Mouse (Mus musculus) heart, embryonic 14.5 days (tissue): ENCODE results near the gene Des. TPM values are rescaled to one million over a fixed set of nuclear protein-coding genes. Genes with fewer than 3 reads are reported as not detected.

ENCODE experiments used
- ATAC-seq: fragments of 200-750 bp; cut with Nextera tagmentation; 2 replicates; pipeline ENCODE4 v1.8.0; 2017; ENCODE audit warnings: low read depth, moderate TSS enrichment; ENCODE audit not compliant: insufficient number of reproducible peaks, insufficient read depth, low FRiP score
- H3K27ac ChIP-seq, 2 experiments: fragments of 200-500 bp in 1 of 2; fragments of 300-500 bp in 1 of 2; sonication (generic) in 1 of 2; replicated peaks in 1 of 2; 2 replicates each; pipeline ENCODE4 v1.5.1; 2012 to 2014; ENCODE audit warnings: low read depth in 2 of 2, low read length in 2 of 2, control low read depth in 1 of 2, mild to moderate bottlenecking in 1 of 2, mixed read lengths in 1 of 2; ENCODE audit not compliant: control insufficient read depth in 1 of 2, insufficient read depth in 1 of 2
- H3K27me3 ChIP-seq: fragments of 300-500 bp; sonication (generic); 2 replicates; pipeline ENCODE4 v1.6.1; 2014; ENCODE audit warnings: mild to moderate bottlenecking, low read length, control low read depth; ENCODE audit not compliant: control insufficient read depth, insufficient read depth
- H3K36me3 ChIP-seq: fragments of 300-500 bp; sonication (generic); 2 replicates; pipeline ENCODE4 v1.6.1; 2014; ENCODE audit warnings: mild to moderate bottlenecking, control low read depth, low read length, mixed read lengths; ENCODE audit not compliant: control insufficient read depth, insufficient read depth
- H3K4me1 ChIP-seq, 2 experiments: fragments of 200-500 bp in 1 of 2; fragments of 300-500 bp in 1 of 2; sonication (generic) in 1 of 2; 2 replicates each; pipeline ENCODE4 v1.6.1; 2012 to 2014; ENCODE audit warnings: low read length in 2 of 2, control low read depth in 1 of 2, mixed read lengths in 1 of 2; ENCODE audit not compliant: control insufficient read depth in 2 of 2, insufficient read depth in 2 of 2
- H3K4me2 ChIP-seq: fragments of 300-500 bp; sonication (generic); 2 replicates; pipeline ENCODE4 v1.6.1; 2014; ENCODE audit warnings: mild to moderate bottlenecking, low read length
- H3K4me3 ChIP-seq, 2 experiments: fragments of 200-500 bp in 1 of 2; fragments of 300-500 bp in 1 of 2; sonication (generic) in 1 of 2; 2 replicates each; pipeline ENCODE4 v1.5.1; 2012 to 2014; ENCODE audit warnings: low read length in 2 of 2, mild to moderate bottlenecking in 2 of 2, control low read depth in 1 of 2, low read depth in 1 of 2, moderate library complexity in 1 of 2; ENCODE audit not compliant: control insufficient read depth in 1 of 2, insufficient read depth in 1 of 2
- H3K9ac ChIP-seq: fragments of 300-500 bp; sonication (generic); 2 replicates; pipeline ENCODE4 v1.6.1; 2014; ENCODE audit warnings: mild to moderate bottlenecking, low read length
- H3K9me3 ChIP-seq: fragments of 300-500 bp; sonication (generic); 2 replicates; pipeline ENCODE4 v1.6.1; 2016; ENCODE audit warnings: low read length, control low read depth; ENCODE audit not compliant: control insufficient read depth
- WGBS: fragments of 180-500 bp; shearing (Covaris S2); extraction: QIAGEN DNeasy Blood & Tissue Kit; methylation state at CpG from one replicate; pipeline ENCODE4 v1.1.7; 2014; 5-methylcytosine and 5-hydroxymethylcytosine counted together
- polyA plus RNA-seq: library from polyadenylated mRNA; unstranded; fragments of >200 nt; fragmentation: Nextera tagmentation; extraction: Ambion mirVana; gene quantifications from 2 replicates; pipeline ENCODE4 v1.2.1, GENCODE M21; 2014

Gene Des
- polyA plus RNA-seq, 1 experiment from 2014 or later = 377 TPM

GRCm38 (mm10) chr1:75409950-75410349, 49.8 kb downstream of the Des start:
- Histone ChIP-seq H3K9me3 (no peaks in the 10 kb centered on the region), H3K9ac (no peak overlapping the region), H3K27me3 (no peaks in the 10 kb centered on the region), H3K4me1 (peaks cover 25 to 37% of the 10 kb centered on the region in 2 experiments), H3K27ac (no peak overlapping the region), H3K4me3 (no peak overlapping the region), H3K4me2 (no peak overlapping the region), H3K36me3 (peaks cover 89% of the 10 kb centered on the region)
- no peak for ATAC-seq
- WGBS = 83% methylated on average over 7 of the region's 7 CpGs

GRCm38 (mm10) chr1:75412196-75412595, 52.1 kb downstream of the Des start:
- H3K27me3 ChIP-seq = no peaks in the 10 kb centered on the region
- peaks cover 20 to 30% of the 10 kb centered on the region in 2 experiments for H3K4me1 ChIP-seq
- no peak for ATAC-seq
- H3K9me3 ChIP-seq = no peaks in the 10 kb centered on the region
- peaks cover 88% of the 10 kb centered on the region for H3K36me3 ChIP-seq
- H3K4me3 ChIP-seq = no peak overlapping the region
- no peak overlapping the region for H3K9ac ChIP-seq
- WGBS = 88% methylated on average over 3 of the region's 3 CpGs
- no peak overlapping the region for H3K27ac ChIP-seq
- no peak overlapping the region for H3K4me2 ChIP-seq

GRCm38 (mm10) chr1:75413749-75414148, 53.6 kb downstream of the Des start:
- no peak for ATAC-seq
- WGBS = 54% methylated on average over 3 of the region's 3 CpGs
- H3K4me2 ChIP-seq = no peak overlapping the region
- H3K27me3 ChIP-seq = no peaks in the 10 kb centered on the region
- H3K36me3 ChIP-seq = peaks cover 95% of the 10 kb centered on the region
- H3K9ac ChIP-seq = no peak overlapping the region
- H3K27ac ChIP-seq = peak overlapping the region in 1 of 2 experiments; percentile 44; a peak in 2 of 4 replicates
- H3K9me3 ChIP-seq = no peaks in the 10 kb centered on the region
- no peak overlapping the region for H3K4me3 ChIP-seq
- peaks cover 11 to 20% of the 10 kb centered on the region in 2 experiments; a peak in 3 of 4 replicates for H3K4me1 ChIP-seq

Other genes starting within 250 kb of the Des start
- gene Nhej1, start 235.1 kb upstream of the Des start, polyA plus RNA-seq = 7.6 and 7.8 TPM in 2 replicates
- 0.72 and 1.4 TPM in 2 replicates for gene Slc23a3, start 226.4 kb upstream of the Des start, polyA plus RNA-seq
- 34.3 and 34.7 TPM in 2 replicates for gene Cnppd1, start 217.6 kb upstream of the Des start, polyA plus RNA-seq
- 38.9 and 42.2 TPM in 2 replicates for gene Retreg2, start 217.6 kb upstream of the Des start, polyA plus RNA-seq
- 29.6 and 31.4 TPM in 2 replicates for gene Zfand2b, start 191.7 kb upstream of the Des start, polyA plus RNA-seq
- gene Abcb6, start 179.9 kb upstream of the Des start, polyA plus RNA-seq = 9.6 and 11.1 TPM in 2 replicates
- 19.8 and 21.0 TPM in 2 replicates for gene Ankzf1, start 168.2 kb upstream of the Des start, polyA plus RNA-seq
- 24.7 and 29.2 TPM in 2 replicates for gene Atg9a, start 168.1 kb upstream of the Des start, polyA plus RNA-seq
- 7.2 and 8.4 TPM in 2 replicates for gene Glb1l, start 149.5 kb upstream of the Des start, polyA plus RNA-seq
- 81.9 and 86.2 TPM in 2 replicates for gene Stk16, start 149.5 kb upstream of the Des start, polyA plus RNA-seq
- 24.6 and 34.3 TPM in 2 replicates for gene Tuba4a, start 140.5 kb upstream of the Des start, polyA plus RNA-seq
- not detected in 2 replicates for gene A630095N17Rik, start 128.2 kb upstream of the Des start, polyA plus RNA-seq
- gene Dnajb2, start 123.9 kb upstream of the Des start, polyA plus RNA-seq = 16.9 and 17.8 TPM in 2 replicates
- gene Ptprn, start 95.8 kb upstream of the Des start, polyA plus RNA-seq = 0.38 and 0.41 TPM in 2 replicates
- 0.53 TPM in 1 of 2 replicates, not detected in the other for gene Resp18, start 81.9 kb upstream of the Des start, polyA plus RNA-seq
- 122 and 128 TPM in 2 replicates for gene Dnpep, start 42.3 kb upstream of the Des start, polyA plus RNA-seq
- gene Speg, start 15.0 kb downstream of the Des start, polyA plus RNA-seq = 52.4 and 53.4 TPM in 2 replicates
- gene Gmppa, start 75.6 kb downstream of the Des start, polyA plus RNA-seq = 53.3 and 71.9 TPM in 2 replicates
- gene Asic4, start 90.1 kb downstream of the Des start, polyA plus RNA-seq = 0.18 TPM in 1 of 2 replicates, not detected in the other
- 23.5 and 27.0 TPM in 2 replicates for gene Chpf, start 119.0 kb downstream of the Des start, polyA plus RNA-seq
- 0.20 and 0.38 TPM in 2 replicates for gene Tmem198, start 119.2 kb downstream of the Des start, polyA plus RNA-seq
- gene Obsl1, start 146.1 kb downstream of the Des start, polyA plus RNA-seq = 109 and 124 TPM in 2 replicates
- gene Inha, start 146.7 kb downstream of the Des start, polyA plus RNA-seq = 2.6 and 3.9 TPM in 2 replicates
- gene Stk11ip, start 161.2 kb downstream of the Des start, polyA plus RNA-seq = 11.3 and 11.8 TPM in 2 replicates
- gene Slc4a3, start 185.9 kb downstream of the Des start, polyA plus RNA-seq = 20.8 and 24.2 TPM in 2 replicates